Mouse (Mus musculus): ENCODE measurements around the gene Kcne3.

Gene Kcne3

GRCm38 (mm10) chr7:100176269-100176668 lies at the start of gene Kcne3:
Gene Kcne3 (plus strand): TSS chr7:100176502.
- in situ Hi-C loops (cut with MboI; ENCODE audit: low pct_unique_long_range_greater_than_20kb in 1 of 2, low sequenced_read_pairs in 2 of 2, unreplicated experiment in 1 of 2) = no loop called here

GRCm38 (mm10) chr7:100126514-100126913 lies 49.8 kb upstream of the Kcne3 start:
- in situ Hi-C loops (cut with MboI; ENCODE audit: low pct_unique_long_range_greater_than_20kb in 1 of 2, low sequenced_read_pairs in 2 of 2, unreplicated experiment in 1 of 2) = no loop called here

- in situ Hi-C loops (cut with MboI; ENCODE audit: low pct_unique_long_range_greater_than_20kb in 1 of 2, low sequenced_read_pairs in 2 of 2, unreplicated experiment in 1 of 2) = no loop called here
Observed at GRCm38 (mm10) chr7:100128262-100129041, 47.9 kb upstream of the Kcne3 start.

- in situ Hi-C loops (cut with MboI; ENCODE audit: low pct_unique_long_range_greater_than_20kb in 1 of 2, low sequenced_read_pairs in 2 of 2, unreplicated experiment in 1 of 2) = no loop called here
Observed at GRCm38 (mm10) chr7:100130592-100130991, 45.7 kb upstream of the Kcne3 start.

- in situ Hi-C loops (cut with MboI; ENCODE audit: low pct_unique_long_range_greater_than_20kb in 1 of 2, low sequenced_read_pairs in 2 of 2, unreplicated experiment in 1 of 2) = no loop called here
Observed at GRCm38 (mm10) chr7:100132379-100132778, 43.9 kb upstream of the Kcne3 start.

- in situ Hi-C loops (cut with MboI; ENCODE audit: low pct_unique_long_range_greater_than_20kb in 1 of 2, low sequenced_read_pairs in 2 of 2, unreplicated experiment in 1 of 2) = no loop called here
Observed at GRCm38 (mm10) chr7:100137038-100137437, 39.3 kb upstream of the Kcne3 start.

- in situ Hi-C loops (cut with MboI; ENCODE audit: low pct_unique_long_range_greater_than_20kb in 1 of 2, low sequenced_read_pairs in 2 of 2, unreplicated experiment in 1 of 2) = no loop called here
Observed at GRCm38 (mm10) chr7:100138075-100138474, 38.2 kb upstream of the Kcne3 start.

- in situ Hi-C loops (cut with MboI; ENCODE audit: low pct_unique_long_range_greater_than_20kb in 1 of 2, low sequenced_read_pairs in 2 of 2, unreplicated experiment in 1 of 2) = no loop called here
Observed at GRCm38 (mm10) chr7:100140591-100140990, 35.7 kb upstream of the Kcne3 start.

- in situ Hi-C loops (cut with MboI; ENCODE audit: low pct_unique_long_range_greater_than_20kb in 1 of 2, low sequenced_read_pairs in 2 of 2, unreplicated experiment in 1 of 2) = no loop called here
Observed at GRCm38 (mm10) chr7:100148586-100148985, 27.7 kb upstream of the Kcne3 start.

GRCm38 (mm10) chr7:100150086-100150485 lies 26.2 kb upstream of the Kcne3 start:
- in situ Hi-C loops (cut with MboI; ENCODE audit: low pct_unique_long_range_greater_than_20kb in 1 of 2, low sequenced_read_pairs in 2 of 2, unreplicated experiment in 1 of 2) = no loop called here

- in situ Hi-C loops (cut with MboI; ENCODE audit: low pct_unique_long_range_greater_than_20kb in 1 of 2, low sequenced_read_pairs in 2 of 2, unreplicated experiment in 1 of 2) = no loop called here
Observed at GRCm38 (mm10) chr7:100150626-100151025, 25.7 kb upstream of the Kcne3 start.

GRCm38 (mm10) chr7:100157669-100158068 lies 18.6 kb upstream of the Kcne3 start:
- in situ Hi-C loops (cut with MboI; ENCODE audit: low pct_unique_long_range_greater_than_20kb in 1 of 2, low sequenced_read_pairs in 2 of 2, unreplicated experiment in 1 of 2) = no loop called here

GRCm38 (mm10) chr7:100159105-100159841 lies 17.0 kb upstream of the Kcne3 start, which contains the start of gene Lipt2:
Gene Lipt2 (plus strand): TSS chr7:100159277.
- in situ Hi-C loops (cut with MboI; ENCODE audit: low pct_unique_long_range_greater_than_20kb in 1 of 2, low sequenced_read_pairs in 2 of 2, unreplicated experiment in 1 of 2) = no loop called here

- in situ Hi-C loops (cut with MboI; ENCODE audit: low pct_unique_long_range_greater_than_20kb in 1 of 2, low sequenced_read_pairs in 2 of 2, unreplicated experiment in 1 of 2) = no loop called here
Observed at GRCm38 (mm10) chr7:100160006-100160405, 16.3 kb upstream of the Kcne3 start.

- in situ Hi-C loops (cut with MboI; ENCODE audit: low pct_unique_long_range_greater_than_20kb in 1 of 2, low sequenced_read_pairs in 2 of 2, unreplicated experiment in 1 of 2) = no loop called here
Observed at GRCm38 (mm10) chr7:100163506-100163905, 12.8 kb upstream of the Kcne3 start.

- in situ Hi-C loops (cut with MboI; ENCODE audit: low pct_unique_long_range_greater_than_20kb in 1 of 2, low sequenced_read_pairs in 2 of 2, unreplicated experiment in 1 of 2) = no loop called here
Observed at GRCm38 (mm10) chr7:100168654-100169053, 7.6 kb upstream of the Kcne3 start.

- in situ Hi-C loops (cut with MboI; ENCODE audit: low pct_unique_long_range_greater_than_20kb in 1 of 2, low sequenced_read_pairs in 2 of 2, unreplicated experiment in 1 of 2) = no loop called here
Observed at GRCm38 (mm10) chr7:100170756-100171155, 5.5 kb upstream of the Kcne3 start.

GRCm38 (mm10) chr7:100178016-100178890 lies 2.0 kb downstream of the Kcne3 start:
- in situ Hi-C loops (cut with MboI; ENCODE audit: low pct_unique_long_range_greater_than_20kb in 1 of 2, low sequenced_read_pairs in 2 of 2, unreplicated experiment in 1 of 2) = no loop called here

- in situ Hi-C loops (cut with MboI; ENCODE audit: low pct_unique_long_range_greater_than_20kb in 1 of 2, low sequenced_read_pairs in 2 of 2, unreplicated experiment in 1 of 2) = no loop called here
Observed at GRCm38 (mm10) chr7:100178891-100179233, 2.6 kb downstream of the Kcne3 start.

Measured in mouse embryonic stem cell (cell line).